Mouse (Mus musculus) spleen, postnatal 36 days (tissue): ENCODE measurements around the gene Insl3.
"Not testable (repeated sequence)": the region's sequence is repeated elsewhere in the genome, so short reads cannot be mapped to it uniquely, and the experiment has no call there.

ENCODE experiments used
- DNase-seq, 2 experiments: peaks; one replicate each; pipeline ENCODE4 v3.0.0; 2022; ENCODE audit warnings: low spot score in 2 of 2, mixed read lengths in 1 of 2

Gene Insl3

DNA sequence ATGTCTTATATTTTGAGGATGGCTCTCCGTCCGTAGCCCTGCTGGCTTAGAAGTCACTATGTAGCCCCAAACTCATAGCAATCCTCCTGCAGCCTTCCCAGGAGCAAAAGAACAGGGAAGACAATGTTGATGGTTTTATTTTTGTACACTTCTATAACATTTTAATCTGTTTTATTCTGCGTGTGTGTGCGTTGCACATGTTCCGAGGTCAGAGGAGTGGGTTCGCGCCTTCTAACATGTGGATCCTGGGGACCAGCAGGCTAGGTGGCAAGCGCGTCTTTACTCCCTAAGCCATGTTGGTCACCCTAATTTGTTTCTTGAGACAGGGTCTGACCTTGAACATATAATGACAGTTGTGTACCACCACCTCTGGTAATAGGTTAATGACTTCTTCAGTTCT is 12.2 kb upstream of the Insl3 start:
- DNase-seq, result no peak

DNA sequence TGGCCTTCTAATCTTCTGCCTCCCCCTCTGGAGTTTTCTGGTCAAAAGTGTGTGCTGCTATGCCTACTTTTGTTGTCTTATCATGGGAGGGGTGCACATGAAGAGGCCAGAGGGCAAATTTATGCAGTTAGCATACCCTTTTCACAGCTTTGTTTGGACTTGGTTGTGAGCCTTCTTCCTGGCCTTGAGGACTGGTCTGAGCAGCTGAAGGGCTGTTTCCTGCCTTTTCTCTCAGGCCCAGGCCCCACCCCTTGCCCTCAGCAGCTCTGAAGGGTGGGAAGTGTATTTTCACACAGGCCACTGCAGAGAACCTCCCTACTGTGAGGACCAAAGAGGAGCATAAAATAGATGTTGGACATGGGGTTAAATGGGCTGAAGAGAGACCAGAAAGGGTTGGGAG is 11.5 kb upstream of the Insl3 start:
- peak; percentile 54 to 65 for DNase-seq

DNA sequence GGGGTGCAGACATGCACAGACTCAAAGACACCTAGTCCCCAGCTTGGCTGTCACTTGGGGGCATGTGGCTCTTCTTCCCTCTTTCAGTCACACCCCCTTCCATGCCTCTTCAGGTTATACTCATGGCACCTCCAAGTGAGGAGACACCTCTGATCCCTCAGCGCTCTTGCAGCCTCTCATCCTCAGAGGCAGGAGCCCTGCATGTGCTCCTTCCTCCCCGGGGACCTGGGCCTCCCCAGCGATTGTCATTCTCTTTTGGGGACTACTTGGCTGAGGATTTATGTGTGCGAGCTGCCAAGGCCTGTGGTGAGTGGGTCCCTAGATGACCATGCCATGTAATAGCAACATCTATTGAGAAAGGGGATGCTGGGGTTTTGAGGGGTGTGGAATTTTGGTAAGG is 10.8 kb upstream of the Insl3 start:
- no peak for DNase-seq

DNA sequence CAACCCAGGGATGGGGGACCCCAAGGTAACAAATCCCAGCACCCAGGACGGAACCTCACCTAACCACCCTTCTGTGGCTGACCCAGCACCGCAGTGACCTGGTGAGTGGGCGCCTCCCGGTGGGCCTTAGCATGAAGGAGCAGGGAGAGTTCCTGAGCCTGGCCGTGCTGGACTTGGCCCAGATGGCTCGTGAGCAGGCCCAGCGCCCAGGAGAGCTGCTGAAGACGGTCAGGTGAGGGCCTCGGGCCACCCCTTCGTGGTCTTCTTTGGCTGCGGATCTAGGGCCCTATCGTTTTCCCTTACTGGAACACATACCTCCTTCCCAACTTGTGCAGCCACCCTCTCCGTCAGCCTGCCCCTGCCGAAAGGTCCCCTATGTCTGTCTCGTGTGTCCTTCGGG is 9.9 kb upstream of the Insl3 start:
- DNase-seq, result no peak

DNA sequence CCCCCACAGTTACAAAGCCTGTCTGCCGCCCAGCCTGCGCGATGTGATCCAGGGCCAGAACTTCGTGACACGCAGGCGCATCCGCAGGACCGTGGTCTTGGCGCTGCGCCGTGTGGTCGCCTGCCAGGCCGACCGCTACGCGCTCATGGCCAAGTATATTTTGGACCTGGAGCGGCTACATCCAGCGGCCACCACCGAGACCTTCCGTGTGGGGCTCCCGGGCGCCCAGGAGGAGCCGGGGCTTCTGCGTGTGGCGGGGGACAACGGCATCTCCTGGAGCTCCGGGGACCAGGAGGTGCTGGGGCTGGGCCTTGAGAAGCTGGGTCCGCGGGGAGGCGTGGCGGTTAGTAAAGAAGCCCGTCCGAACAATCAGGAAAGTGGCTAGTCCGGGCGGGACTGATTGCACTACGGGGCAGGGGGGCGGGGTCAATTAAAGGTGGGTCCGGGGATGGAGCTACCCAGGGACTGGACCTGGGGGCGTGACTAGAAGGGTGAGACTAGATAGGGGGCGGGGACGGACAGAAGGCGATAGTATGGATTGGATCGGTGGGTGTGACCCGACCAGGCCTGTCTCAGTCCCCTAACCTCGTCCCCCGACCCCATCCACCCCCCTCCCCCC is 9.4 kb upstream of the Insl3 start:
- no peak for DNase-seq

DNA sequence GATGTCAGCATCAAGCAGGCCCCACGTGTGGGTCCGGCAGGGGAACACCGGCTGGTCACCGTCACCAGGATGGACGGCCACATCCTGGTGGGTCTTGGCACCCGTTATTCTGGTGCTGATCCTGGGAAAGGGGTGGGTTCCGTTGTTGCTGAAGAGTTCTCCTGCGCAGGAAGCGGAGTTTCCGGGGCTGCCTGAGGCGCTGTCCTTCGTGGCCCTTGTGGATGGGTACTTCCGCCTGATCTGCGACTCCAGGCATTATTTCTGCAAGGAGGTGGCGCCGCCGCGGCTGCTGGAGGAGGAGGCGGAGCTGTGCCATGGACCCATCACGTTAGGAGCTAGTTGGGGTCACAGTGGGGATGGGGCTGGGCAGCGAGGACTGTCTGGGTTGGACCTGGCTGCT is 8.5 kb upstream of the Insl3 start:
- DNase-seq, result no peak

DNA sequence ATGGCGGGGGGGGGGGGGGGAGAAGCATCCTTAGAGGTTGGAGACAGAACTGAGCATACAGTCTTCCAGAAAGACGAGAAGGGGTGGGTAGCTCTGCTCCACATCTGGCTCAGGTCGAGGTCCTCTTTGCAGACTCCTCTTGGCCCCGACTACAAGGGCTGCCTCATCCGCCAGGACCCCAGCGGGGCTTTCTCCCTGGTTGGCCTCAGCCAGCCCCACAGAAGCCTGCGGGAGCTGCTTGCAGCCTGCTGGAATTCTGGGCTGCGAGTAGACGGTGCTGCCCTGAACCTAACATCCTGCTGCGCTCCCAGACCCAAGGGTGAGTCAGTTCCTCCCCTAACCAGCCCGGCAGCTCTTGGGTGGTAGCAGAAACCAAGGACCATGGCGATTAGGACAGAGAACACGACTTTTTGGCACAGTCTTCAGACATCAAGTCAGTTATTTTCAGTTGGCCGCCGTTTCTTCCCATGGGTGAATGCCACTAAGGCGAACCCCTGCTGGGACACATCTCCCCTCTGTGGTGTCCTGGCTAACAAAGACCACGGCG is 7.6 kb upstream of the Insl3 start:
- no peak for DNase-seq

DNA sequence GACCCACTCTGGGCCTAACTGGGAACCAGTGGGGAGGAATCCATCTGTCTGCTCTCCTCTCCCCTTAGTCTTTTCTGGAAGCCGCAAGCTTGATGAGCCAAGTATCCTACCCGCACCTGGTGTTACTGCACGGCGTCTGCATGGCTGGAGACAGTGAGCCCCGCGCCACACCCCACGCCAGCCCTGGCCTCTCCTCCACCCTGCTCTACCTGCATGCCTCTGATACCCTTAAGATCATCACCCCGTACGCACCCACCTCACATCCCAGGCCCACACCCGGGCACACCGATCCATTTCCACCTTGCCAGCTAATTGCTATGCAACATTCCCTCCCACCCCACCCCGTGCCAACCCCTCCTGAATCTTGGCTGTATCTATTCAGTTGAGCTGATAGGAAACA is 6.2 kb upstream of the Insl3 start:
- no peak for DNase-seq

DNA sequence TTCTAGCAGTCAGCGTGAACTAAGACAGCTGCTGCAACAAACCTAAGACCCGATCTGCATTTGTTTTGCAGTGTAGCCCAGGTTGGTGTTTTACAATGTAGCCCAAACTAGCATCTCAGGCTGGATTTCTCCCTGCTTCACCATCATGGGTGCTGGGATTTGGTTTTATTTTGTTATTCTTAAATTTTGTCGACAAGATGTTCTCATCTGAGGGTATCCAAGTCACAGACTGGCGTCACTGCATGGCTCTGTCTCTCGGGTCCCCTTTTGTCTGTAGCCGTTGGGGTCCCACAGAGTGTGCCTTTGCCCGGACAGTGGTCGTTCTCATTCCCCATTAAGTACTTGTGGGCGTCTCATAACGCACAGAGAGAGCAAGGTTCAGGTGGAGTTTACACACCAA is 4.3 kb upstream of the Insl3 start:
- no peak for DNase-seq

DNA sequence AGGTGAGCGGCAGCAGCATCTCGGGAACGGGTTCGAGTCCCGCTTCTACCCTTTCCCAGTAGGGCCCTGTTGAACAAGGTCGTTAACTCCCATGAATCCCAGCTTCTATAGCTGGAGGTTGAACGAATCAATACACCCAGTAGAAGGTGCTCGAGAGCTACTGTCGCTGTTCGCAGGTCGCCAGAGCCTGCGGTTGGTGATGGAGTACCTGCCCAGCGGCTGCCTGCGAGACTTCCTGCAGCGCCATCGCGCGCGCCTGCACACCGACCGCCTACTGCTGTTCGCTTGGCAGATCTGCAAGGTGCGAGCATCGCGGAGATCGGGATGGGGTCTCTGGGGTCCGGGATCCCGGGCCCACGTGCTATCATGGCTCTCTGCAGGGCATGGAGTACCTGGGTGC is 3.4 kb upstream of the Insl3 start:
- no peak for DNase-seq

DNA sequence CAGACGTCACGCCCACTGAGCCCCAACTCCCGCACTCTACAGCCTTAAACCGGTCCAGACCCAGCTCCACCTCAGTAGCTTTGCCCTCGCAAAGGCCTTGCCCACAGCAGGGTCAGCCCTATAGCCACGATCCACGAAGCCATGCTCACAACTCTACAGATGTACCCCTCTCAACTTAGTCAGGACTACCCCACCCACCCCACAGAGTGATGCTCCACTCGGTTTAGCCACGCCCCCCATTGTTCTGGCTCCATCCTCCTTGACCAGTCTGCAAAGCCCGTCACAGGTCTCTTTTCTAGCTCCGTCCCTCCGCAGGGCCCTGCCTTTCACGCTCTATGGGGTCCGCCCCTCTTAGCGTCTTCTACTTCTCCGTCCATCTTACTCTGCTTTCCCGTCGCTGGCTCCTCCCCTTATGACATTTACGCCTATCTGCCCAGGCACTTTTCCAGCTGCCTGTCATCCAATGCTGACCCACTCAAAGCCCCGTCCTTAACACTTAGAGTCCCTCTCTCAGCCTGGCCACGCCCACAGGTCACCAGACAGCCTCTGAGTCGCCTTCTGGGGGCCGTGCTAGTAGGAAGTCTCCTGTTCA is 2.8 kb upstream of the Insl3 start:
- DNase-seq, result no peak

DNA sequence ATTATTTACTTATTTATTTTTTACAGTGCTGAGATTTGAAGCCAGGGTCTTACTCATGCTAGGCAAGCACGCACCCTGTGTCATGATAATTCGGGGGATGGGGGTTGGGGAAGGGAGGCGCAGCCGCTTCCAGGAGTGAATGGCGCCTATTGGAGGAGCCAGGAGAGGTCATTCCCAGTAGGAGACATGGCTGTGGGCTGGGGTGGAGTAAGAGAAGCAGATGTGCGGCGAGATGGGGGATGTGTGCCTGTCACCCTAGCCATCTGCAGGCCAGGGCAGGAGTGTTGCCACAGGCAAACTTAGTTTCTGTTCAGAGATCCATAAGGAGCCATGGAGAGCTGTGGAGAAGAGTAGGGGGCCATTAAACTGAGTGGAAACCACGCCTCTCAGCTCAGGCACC is 1.4 kb upstream of the Insl3 start:
- no peak for DNase-seq

DNA sequence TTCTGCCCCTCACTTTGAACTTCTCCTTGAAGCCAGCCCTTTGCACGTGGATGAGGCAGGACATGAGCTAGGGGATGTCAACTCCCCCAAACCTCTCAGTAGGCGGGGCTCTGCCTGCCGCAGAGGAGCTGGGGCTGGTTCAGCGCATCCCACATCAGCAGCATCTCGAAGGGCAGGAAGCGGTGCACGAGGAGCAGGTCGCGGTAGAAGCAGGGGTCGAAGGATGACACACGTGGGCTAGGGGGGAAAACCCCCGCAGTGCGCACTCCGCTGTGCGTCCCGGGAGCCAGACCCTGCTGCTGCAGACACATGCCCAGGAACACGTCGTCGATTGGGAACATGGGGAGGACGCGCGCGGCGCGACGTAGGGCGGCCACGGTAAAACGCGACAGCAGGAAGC is 3.5 kb downstream of the Insl3 start:
- DNase-seq, result no peak

DNA sequence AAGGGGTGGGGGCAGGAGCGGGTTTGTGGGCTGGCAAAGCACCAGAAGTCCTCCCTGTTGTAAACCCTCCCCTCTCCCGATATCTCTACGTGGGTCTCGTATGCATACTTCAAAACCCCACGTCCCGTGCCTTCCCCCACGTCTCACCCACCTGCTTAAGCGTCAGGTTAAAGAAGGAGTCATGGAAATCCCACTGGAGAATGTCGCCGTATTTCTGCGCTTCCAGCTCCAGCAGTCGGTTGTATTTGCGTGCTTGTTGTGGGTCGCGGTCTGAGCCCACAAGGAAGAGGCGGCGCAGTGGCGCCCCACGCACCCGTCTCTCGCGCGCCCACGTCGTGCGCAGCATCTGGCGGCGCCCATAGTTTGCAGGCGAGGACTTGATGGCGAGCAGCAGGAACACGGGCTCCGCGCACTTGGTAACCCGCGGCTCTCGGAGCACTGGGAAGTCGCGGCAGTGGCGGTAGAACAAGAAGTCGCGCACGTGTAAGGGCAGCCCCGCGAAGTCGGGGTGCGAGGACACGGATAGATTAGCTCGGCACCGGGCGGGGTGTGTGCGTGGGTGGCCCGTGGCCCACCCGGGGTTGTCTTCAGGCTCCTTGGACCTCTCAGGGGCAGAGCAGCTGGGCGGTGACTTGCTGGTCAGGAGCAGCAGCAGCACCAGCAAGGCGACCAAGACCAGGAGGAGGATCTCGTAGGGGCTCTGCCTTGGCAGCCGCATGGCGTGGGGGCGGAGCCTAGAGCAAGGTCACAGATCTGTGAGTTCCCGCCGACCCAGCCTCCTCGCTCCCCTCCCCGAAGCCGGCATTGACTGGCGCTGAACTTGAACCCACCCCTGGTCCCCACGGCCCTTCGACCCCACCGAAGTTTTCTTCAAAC is 4.4 kb downstream of the Insl3 start:
- no peak for DNase-seq

DNA sequence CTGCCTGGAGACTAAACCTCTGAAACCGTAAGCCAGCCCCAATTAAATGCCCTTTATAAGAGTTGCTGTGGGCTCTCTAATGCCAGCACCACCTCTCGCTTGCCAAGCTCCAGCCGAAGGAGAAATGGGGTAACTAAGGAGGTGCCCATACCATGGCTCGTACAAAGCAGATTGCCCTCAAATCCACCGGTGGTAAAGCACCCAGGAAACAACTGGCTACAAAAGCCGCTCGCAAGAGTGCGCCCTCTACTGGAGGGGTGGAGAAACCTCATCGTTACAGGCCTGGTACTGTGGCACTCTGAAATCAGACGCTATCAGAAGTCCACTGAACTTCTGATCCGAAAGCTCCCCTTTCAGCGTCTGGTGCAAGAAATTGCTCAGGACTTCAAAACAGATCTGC is 6.4 kb downstream of the Insl3 start:
- not testable (repeated sequence) for DNase-seq

DNA sequence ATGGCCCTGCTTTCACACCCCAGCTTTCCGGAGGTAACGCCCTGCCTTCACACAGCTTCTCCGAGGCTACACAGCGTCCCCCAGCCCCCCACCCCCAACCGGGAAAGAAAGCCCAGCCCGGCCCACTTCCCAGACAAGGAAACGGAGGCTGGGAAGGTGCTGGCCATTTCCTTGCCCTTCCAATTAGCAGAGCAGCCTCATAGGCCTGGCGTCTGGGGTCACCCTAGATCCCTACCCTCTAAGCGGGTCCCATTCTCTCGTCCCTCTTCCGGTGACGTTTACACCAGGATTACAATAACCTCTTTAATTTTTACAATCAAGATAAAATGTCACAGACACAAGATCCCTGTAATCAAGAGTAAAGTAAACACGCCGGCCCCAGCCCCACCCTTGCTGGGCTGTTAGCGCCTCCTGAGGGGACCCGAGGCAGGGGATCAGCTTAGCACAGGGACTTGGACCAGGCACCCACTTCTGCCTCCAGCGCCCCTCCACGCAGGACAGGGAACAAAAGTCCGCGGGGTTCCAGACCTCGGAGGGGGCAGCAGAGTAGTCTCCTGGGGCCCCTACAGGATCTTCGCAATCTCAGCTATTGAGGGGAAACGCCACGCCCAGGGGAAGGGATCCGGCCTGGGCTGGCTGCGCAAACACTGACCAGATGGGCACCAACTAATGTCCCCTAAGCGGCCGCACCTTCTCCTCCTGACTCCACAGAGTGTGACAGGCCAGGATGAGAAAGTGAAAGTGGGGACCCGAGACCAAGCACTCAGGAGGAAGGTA is 11.7 kb downstream of the Insl3 start:
- DNase-seq, result no peak

DNA sequence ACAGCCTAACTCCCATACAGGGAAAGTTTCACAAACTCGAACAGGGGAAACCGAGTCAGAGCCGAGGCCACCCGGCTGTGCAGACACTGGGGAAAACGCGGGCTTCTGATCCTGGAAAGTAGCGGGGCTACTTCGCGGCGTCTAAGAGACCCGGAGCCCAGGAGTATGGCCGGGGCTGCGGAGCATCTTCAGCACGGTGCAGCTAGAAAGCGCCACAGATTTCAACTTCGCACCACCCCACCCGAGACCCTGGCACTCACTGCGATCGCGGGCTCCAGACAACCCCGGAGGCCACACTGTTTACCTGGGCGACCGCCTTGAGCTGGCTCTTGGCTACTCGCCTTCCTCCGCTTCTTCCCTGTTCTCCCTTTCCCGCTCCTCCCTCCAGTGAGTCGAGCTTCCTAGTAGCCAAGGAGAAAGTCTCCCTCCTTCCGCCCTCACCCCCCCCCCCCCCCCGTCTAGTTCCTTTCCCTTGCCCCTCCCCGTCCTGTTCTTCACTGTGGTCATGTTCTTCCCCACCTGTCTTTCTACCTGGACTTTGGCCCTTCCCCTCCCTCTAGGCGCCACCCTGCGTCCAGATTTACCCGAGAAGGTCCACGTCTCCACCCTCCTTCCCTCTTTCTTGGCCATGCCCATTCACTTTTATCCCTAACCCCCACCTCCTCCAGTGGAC is 12.5 kb downstream of the Insl3 start, which contains the start of gene B3gnt3:
B3gnt3 (minus strand) TSS at position 376 of the 673 bp plus-strand sequence.
- no peak for DNase-seq

DNA sequence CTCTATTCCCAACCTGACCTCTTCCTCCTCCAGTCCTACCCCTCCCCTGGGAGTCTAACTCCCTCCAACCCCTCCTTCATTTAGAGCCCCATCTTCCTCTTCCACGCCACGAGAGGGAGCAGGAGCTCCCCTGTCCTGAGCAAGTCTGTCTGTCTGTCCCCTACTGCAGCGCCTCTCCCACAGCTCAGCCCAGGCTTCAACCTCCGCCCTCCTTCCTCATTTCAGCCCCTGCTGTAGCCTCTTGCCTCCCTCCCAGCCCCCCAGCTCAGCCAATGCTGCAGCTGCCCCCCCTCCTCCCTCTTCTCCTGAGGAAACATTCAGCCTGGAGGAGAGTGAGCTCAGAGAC is 13.0 kb downstream of the Insl3 start:
- no peak for DNase-seq

DNA sequence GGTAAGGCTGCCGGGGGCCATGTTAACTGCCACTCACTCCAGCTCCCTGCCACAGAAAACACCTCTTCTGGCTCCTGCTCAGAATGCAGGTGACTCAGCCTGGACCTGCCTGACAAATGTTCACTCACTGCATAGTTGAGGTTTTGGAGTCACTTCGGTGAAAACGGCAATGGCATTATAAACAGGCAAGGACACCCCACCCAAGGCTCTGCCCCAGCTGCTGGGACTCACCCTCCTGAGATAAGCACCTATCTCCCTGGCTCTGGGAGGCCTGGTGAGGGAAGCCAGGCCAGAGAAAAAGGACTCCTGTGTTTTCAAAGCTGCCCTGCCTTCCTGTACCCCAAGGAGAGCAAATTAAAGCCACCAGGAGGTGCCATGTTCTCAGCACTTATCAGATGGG is 13.9 kb downstream of the Insl3 start:
- DNase-seq, result peak; percentile 55 to 63

DNA sequence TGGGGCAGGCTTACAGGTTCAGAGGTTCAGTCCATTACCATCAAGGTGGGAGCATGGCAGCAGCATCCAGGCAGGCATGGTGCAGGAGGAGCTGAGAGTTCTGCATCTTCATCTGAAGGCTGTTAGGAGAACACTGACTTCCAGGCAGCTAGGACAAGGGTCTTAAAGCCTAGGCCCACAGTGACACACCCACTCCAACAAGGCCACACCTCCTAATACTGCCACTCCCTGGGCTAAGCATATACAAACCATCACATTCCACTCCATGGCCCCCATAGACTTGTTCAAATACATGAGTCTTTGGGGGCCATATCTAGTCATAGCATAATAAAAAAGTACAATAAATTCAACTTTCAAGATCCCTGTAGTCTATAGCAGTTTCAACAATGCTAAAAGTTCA is 14.4 kb downstream of the Insl3 start:
- not testable (repeated sequence) for DNase-seq

DNA sequence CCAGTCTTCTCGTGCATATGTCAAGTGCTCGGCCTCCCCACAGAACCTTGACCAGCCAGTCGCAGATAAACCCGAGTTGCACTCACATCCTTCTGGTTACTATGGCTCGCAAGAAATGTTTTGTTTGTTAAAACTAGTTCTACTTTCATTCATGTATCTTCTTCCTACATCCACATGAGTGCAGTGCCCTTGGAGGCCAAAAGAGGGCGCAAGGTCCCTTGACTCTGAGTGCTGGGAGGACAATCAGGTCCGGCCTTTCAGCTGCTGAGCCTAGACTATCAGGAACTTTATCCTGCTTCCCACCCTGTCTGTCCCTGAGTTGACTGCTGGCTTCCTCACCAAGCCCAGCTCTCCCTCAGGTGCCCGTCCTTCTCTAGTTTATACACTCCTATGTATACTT is 18.9 kb downstream of the Insl3 start:
- peak; percentile 49 to 70 for DNase-seq
